Mouse (Mus musculus): Measurements from ENCODE around the gene Trim30a. TPM values are rescaled to one million over a fixed set of nuclear protein-coding genes. Genes with fewer than 3 reads are reported as not detected.
"Not testable (repeated sequence)": the region's sequence is repeated elsewhere in the genome, so short reads cannot be mapped to it uniquely, and the experiment has no call there.

Trim30a gene
- total RNA-seq (2015) (113 and 121 TPM in 2 replicates), total RNA-seq (2017) (82.3 and 86.1 TPM in 2 replicates)

DNA sequence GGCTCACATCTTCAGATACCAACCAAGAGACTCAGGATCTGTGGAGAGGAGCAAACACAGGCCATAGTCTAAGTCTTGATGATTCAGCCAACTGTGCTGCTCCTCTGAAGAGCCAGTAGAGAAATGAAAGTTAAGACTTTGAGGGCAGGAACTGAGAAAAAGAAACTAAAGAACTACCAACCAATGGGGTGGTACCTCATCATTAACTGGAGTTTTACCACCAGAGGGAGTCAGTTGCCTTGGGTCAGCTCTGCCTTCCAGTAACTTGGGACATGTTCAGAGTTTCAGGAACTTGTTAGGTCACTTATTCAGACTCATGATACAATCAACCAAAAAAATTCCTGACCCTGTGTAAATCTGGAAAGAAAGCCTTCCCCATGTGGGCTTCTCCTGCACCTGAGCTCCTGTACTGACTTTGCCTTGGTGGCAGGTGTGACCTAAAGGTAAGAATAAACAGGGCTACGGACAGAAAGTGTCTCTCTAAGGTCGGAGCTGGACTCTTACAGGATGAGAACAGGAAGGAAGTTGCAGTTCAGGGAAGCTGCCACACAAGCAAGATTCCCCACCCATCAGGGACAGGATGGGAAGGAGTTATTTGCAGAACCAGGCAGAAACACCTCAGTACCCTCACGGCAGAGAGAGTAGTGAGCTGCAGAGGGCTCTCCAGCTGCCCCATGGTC is at the start of gene Trim30a:
Trim30a (minus strand) TSS at position 129 of the 680 bp plus-strand sequence.
- ATAC-seq (ENCODE audit: poor library complexity, severe bottlenecking), result peak; percentile 96

DNA sequence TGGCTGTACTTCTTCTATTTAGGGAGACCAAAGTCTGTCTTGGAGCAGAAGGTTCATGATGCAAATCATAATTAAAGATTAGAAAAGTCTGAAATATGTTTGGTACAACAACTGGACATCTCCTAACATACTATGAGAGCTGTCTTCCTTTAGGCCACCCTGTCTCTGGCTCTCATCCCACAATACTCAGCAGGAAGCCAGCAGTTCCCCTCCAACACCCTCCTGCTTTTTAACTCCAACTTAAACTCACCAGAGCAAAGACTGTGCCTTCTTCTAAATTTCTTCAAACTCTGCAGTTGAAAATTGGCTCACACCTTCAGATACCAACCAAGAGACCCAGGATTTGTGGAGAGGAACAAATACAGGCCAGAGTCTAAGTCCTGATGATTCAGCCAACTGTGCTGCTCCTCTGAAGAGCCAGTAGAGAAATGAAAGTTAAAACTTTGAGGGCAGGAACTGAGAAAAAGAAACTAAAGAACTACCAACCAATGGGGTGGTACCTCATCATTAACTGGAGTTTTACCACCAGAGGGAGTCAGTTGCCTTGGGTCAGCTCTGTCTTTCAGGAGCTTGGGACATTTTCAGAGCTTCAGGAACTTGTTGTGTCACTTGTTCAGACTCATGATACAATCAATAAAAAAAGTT is 42.5 kb upstream of the Trim30a start, which contains the start of gene Trim30d:
Trim30d (minus strand) TSS at position 429 of the 645 bp plus-strand sequence.
- ATAC-seq (ENCODE audit: poor library complexity, severe bottlenecking), result peak; percentile 99

DNA sequence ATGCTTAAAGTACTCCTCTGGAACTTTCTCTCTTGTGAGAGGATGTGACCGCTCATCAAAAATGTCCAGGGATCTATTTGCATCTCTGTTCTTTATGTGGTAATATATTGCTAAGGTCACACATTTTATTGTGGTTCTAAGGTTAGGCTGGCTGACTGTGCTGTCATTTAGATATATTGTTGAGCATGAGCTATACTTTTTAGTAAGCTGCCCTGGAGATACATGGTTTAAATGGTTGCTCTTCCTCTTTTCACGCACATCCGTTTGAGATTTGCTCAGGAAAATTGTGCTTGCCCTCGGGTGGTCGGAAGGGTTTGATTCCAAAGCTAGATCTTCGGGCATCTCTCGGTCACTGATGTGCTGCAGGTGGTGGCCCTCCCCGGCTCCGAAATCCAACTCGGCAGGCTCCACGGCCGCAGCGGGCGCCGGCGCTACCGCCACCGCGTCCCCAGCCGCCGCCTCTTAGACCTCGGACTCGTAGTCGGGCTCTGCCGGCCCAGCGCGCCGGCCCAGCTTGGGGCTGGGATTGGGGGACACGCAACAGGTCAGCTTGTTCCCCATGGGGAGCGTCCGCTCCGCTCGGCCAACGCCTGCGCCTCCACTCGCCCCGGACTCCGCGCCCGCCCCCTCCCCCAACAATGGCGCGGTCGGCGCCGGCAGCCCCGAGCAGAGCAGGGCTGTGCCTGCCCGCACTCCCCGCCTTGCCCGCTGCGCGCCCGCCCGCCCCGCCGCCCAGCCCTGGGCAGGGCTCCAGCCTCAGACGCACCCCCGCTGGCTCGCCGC is 36.8 kb upstream of the Trim30a start:
- peak; percentile 38; the same call in 1 of the 2 replicates for ATAC-seq (ENCODE audit: poor library complexity, severe bottlenecking)

DNA sequence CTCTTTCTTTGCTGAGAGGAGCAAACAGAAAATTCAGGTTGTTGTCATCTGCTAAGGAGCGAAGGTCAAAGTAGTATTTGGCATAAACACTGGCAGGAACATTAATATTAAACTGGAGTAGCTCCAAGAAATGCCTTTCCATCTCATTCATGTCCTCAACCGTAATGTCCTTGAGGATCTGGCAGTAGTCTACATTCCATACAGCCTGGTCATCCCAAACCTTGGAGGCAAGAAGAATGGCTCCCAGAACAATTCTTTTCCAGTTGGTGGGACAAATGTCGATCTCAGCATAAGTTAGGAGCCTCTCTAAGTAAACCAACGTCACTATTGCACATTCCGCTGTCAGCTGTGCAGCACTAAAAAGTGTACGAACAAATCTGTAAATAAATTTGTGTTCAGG is 36.2 kb upstream of the Trim30a start:
- ATAC-seq (ENCODE audit: poor library complexity, severe bottlenecking), result not testable (repeated sequence)

DNA sequence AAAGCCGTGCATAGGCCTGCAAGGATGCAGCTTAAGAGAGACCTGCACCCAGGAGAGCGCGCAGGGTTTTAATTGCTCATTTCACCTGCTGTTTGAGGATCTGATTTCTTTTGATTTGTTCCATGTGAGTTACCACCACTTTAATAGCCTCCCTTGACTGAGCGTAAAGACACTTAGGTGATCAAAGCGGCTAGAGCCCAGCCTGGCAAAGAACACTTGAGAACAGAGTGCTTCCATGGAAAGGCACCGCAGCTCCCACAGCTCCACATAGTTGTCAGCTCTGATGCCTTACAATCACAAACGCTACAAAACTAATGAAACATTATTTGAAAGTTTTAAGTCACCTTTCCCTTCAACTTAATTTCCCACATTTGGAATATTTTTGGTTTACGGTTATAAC is 34.5 kb upstream of the Trim30a start:
- not testable (repeated sequence) for ATAC-seq (ENCODE audit: poor library complexity, severe bottlenecking)

DNA sequence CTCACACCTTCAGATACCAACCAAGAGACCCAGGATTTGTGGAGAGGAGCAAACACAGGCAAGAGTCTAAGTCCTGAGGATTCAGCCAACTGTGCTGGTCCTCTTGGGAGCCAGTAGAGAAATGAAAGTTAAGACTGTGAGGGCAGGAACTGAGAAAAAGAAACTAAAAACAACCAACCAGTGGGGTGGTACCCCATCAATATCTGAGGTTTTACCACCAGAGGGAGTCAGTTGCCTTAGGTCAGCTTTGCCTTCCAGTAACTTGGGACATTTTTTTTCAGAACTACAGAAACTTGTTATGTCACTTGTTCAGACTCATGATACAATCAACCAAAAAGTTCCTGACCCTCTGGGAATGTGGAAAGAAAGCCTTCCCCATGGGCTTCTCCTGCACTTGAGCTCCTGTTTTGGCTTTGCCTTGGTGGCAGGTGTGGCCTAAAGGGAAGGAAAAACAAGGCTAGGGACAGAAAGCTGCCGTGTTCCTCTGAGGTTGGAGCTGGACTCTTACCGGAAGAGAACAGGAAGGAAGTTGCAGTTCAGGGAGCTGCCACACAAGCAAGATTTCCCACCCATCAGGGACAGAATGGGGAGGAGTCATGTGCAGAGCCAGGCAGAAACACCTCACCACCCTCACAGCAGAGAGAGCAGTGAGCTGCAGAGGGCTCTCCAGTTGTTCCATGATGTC is 18.9 kb downstream of the Trim30a start:
- peak; percentile 89 for ATAC-seq (ENCODE audit: poor library complexity, severe bottlenecking)

DNA sequence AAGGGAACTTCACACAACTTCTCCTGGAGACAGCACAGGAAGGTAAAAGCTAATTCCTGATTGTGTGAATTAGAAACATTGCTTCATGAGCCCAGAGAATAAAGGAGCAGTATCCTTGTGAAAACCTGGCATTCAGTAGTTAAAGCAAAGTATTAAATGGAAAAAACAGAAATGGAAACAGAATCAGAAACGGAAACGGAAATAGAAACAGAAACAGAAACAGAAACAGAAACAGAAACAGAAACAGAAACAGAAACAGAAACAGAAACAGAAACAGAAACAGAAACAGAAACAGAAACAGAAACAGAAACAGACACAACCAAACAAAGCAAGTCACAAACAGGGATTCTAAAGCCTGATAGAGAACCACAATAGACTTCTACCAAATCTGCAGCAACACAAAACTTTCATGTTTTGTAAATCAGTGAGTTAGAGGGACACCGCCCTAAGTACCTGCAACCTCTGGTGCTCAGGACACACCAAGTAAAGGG is 60.5 kb downstream of the Trim30a start:
- no peak for ATAC-seq (ENCODE audit: poor library complexity, severe bottlenecking)

DNA sequence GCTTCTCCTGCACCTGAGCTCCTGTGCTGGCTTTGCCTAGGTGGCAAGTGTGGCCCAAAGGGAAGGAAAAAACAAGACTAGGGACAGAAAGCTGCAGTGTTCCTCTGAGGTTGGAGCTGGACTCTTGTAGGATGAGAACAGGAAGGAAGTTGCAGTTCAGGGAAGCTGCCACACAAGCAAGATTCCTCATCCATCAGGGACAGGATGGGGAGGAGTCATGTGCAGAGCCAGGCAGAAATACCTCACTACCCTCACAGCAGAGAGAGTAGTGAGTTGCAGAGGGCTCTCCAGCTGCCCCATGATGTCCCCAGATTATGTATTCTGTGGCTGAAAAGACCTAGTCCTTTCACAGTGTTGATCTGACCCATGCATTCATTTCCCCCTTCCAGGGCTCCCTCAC is 63.9 kb downstream of the Trim30a start:
- ATAC-seq (ENCODE audit: poor library complexity, severe bottlenecking), result peak; percentile 49

DNA sequence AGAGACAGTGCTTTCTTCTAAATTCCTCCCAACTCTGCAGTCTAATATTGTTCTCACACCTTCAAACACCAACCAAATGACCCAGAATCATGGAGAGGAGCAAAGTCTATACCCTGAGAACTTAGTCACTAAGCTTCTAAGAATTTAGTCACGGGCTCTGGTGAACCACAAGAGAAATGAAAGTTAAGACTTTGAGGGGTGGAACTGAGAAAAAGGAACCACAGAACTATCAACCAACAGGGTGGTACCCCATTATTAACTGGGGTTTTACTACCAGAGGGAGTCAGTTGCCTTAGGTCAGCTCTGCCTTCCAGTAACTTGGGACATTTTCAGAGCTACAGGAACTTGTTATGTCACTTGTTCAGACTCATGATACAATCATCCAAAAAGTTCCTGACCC is 64.3 kb downstream of the Trim30a start, which contains the start of gene Trim30c:
Trim30c (minus strand) TSS at position 140 of the 400 bp plus-strand sequence.
- ATAC-seq (ENCODE audit: poor library complexity, severe bottlenecking), result peak; percentile 85

DNA sequence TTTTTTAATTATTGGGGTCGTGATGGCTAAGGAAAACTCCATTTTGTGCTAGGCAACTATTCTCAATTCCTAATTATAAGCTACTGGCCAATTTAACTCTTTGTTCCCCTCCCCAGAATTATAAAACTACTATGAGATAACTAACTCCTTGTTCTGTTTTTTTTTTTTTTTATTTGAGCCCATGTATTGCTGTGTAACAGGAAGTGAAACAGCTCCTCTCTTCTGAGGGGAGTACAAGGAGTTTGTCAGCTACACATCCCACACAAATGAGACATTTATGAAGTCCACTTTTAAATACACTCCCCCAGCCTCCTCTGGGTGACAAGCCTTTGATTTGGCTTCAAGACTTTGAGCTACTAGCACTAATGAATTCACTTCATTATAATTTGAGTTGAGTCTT is 66.5 kb downstream of the Trim30a start:
- ATAC-seq (ENCODE audit: poor library complexity, severe bottlenecking), result peak; percentile 58

DNA sequence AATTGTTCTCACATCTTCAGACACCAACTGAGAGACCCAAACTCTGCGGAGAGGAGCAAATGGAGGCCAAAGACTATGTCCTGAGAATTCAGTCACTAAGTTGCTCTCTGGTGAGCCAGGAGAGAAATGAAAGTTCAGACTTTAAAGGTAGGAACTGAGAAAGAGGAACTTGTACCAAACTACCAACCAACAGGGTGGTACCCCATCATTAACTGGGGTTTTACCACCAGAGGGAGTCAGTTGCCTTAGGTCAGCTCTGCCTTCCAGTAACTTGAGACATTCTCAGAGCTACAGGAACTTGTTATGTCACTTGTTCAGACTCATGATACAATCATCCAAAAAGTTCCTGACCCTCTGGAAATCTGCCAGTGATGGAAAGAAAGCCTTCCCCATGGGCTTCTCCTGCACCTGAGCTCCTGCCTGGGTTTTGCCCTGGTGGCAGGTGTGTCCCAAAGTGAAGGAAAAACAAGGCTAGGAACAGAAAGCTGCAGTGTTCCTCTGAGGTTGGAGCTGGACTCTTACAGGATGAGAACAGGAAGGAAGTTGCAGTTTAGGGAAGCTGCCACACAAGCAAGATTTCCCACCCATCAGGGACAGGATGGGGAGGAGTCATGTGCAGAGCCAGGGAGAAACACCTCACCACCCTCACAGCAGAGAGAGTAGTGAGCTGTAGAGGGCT is 95.1 kb downstream of the Trim30a start, which contains the start of gene Trim30b:
Trim30b (minus strand) TSS at position 149 of the 679 bp plus-strand sequence.
- peak; percentile 79 for ATAC-seq (ENCODE audit: poor library complexity, severe bottlenecking)

DNA sequence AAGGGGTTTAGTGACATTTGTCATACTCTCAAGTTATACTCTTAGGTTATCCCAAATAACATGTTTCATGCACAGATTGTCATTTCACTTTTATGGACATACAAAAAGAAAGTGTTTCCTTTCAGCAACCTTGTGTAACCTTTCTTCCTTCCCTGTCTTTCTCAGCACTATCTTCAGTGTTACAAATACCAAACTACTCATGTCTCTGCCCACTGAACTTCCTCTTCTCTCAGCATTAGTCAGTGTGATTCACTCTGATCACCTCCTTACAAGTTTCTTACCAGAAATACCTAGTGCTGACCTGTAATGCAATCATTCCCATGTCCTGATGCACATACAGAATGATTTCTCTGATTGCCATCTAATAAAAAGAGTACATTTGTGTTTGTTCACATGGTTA is 98.7 kb downstream of the Trim30a start:
- ATAC-seq (ENCODE audit: poor library complexity, severe bottlenecking), result peak; percentile 59

Other genes with a start within 250 kb of the Trim30a start
- 0.31 and 0.50 TPM in 2 replicates for gene Trim6, start 246.4 kb downstream of the Trim30a start, total RNA-seq (2015)
- 0.70 and 1.9 TPM in 2 replicates for gene Trim6, start 246.4 kb downstream of the Trim30a start, total RNA-seq (2017)
- 21.2 and 22.8 TPM in 2 replicates for gene Trim34a, start 220.7 kb downstream of the Trim30a start, total RNA-seq (2015)
- gene Trim34a, start 220.7 kb downstream of the Trim30a start, total RNA-seq (2017), result 26.9 and 31.2 TPM in 2 replicates
- 12.2 and 13.9 TPM in 2 replicates for gene Trim5, start 177.1 kb downstream of the Trim30a start, total RNA-seq (2015)
- 12.9 and 13.9 TPM in 2 replicates for gene Trim5, start 177.1 kb downstream of the Trim30a start, total RNA-seq (2017)
- gene Trim12a, start 149.7 kb downstream of the Trim30a start, total RNA-seq (2015), result 130 and 137 TPM in 2 replicates
- 147 and 166 TPM in 2 replicates for gene Trim12a, start 149.7 kb downstream of the Trim30a start, total RNA-seq (2017)
- gene Trim34b, start 135.7 kb downstream of the Trim30a start, total RNA-seq (2015), result not detected in 2 replicates
- 0.98 TPM in 1 of 2 replicates, not detected in the other for gene Trim34b, start 135.7 kb downstream of the Trim30a start, total RNA-seq (2017)
- gene Trim12c, start 111.8 kb downstream of the Trim30a start, total RNA-seq (2015), result 32.5 and 36.4 TPM in 2 replicates
- gene Trim12c, start 111.8 kb downstream of the Trim30a start, total RNA-seq (2017), result 51.5 and 51.8 TPM in 2 replicates
- 20.5 and 28.5 TPM in 2 replicates for gene Trim30b, start 95.3 kb downstream of the Trim30a start, total RNA-seq (2015)
- 18.2 and 23.0 TPM in 2 replicates for gene Trim30b, start 95.3 kb downstream of the Trim30a start, total RNA-seq (2017)
- 2.0 and 2.8 TPM in 2 replicates for gene Trim30c, start 64.4 kb downstream of the Trim30a start, total RNA-seq (2015)
- gene Trim30c, start 64.4 kb downstream of the Trim30a start, total RNA-seq (2017), result 3.9 and 5.7 TPM in 2 replicates
- 43.3 and 43.8 TPM in 2 replicates for gene Trim30d, start 42.7 kb upstream of the Trim30a start, total RNA-seq (2015)
- gene Trim30d, start 42.7 kb upstream of the Trim30a start, total RNA-seq (2017), result 39.9 and 41.0 TPM in 2 replicates
- not detected in 2 replicates for gene Olfr651, start 84.9 kb upstream of the Trim30a start, total RNA-seq (2015)
- not detected in 2 replicates for gene Olfr651, start 84.9 kb upstream of the Trim30a start, total RNA-seq (2017)
- gene Olfr652, start 95.7 kb upstream of the Trim30a start, total RNA-seq (2015), result not detected in 2 replicates
- gene Olfr652, start 95.7 kb upstream of the Trim30a start, total RNA-seq (2017), result not detected in 2 replicates
- gene Olfr653, start 112.1 kb upstream of the Trim30a start, total RNA-seq (2015), result not detected in 2 replicates
- gene Olfr653, start 112.1 kb upstream of the Trim30a start, total RNA-seq (2017), result not detected in 2 replicates
- not detected in 2 replicates for gene Olfr654, start 121.8 kb upstream of the Trim30a start, total RNA-seq (2015)
- gene Olfr654, start 121.8 kb upstream of the Trim30a start, total RNA-seq (2017), result not detected in 2 replicates
- not detected in 2 replicates for gene Olfr655, start 136.6 kb upstream of the Trim30a start, total RNA-seq (2015)
- not detected in 2 replicates for gene Olfr655, start 136.6 kb upstream of the Trim30a start, total RNA-seq (2017)
- not detected in 2 replicates for gene Olfr656, start 148.8 kb upstream of the Trim30a start, total RNA-seq (2015)
- not detected in 2 replicates for gene Olfr656, start 148.8 kb upstream of the Trim30a start, total RNA-seq (2017)
- gene Olfr657, start 159.6 kb upstream of the Trim30a start, total RNA-seq (2015), result not detected in 2 replicates
- not detected in 2 replicates for gene Olfr657, start 159.6 kb upstream of the Trim30a start, total RNA-seq (2017)
- gene Olfr658, start 182.1 kb upstream of the Trim30a start, total RNA-seq (2015), result not detected in 2 replicates
- gene Olfr658, start 182.1 kb upstream of the Trim30a start, total RNA-seq (2017), result not detected in 2 replicates
- not detected in 2 replicates for gene Olfr659, start 201.6 kb upstream of the Trim30a start, total RNA-seq (2015)
- gene Olfr659, start 201.6 kb upstream of the Trim30a start, total RNA-seq (2017), result not detected in 2 replicates
- gene Olfr661, start 221.3 kb upstream of the Trim30a start, total RNA-seq (2015), result not detected in 2 replicates
- not detected in 2 replicates for gene Olfr661, start 221.3 kb upstream of the Trim30a start, total RNA-seq (2017)